Mouse (Mus musculus) cerebellum, adult 2 months (tissue): ENCODE results near the gene Adamts13.

Source experiments
- CTCF ChIP-seq: fragments of 200-500 bp; IDR thresholded peaks from 2 replicates; pipeline ENCODE4 v1.5.1; 2011; ENCODE audit warnings: low read depth, mild to moderate bottlenecking, control low read depth, low read length, moderate library complexity, borderline replicate concordance; ENCODE audit not compliant: insufficient read depth
- POLR2A ChIP-seq: fragments of 200-500 bp; IDR thresholded peaks from 2 replicates; pipeline ENCODE4 v1.6.1; 2011; ENCODE audit warnings: low read length, control low read depth, borderline replicate concordance; ENCODE audit not compliant: insufficient read depth

DNA sequence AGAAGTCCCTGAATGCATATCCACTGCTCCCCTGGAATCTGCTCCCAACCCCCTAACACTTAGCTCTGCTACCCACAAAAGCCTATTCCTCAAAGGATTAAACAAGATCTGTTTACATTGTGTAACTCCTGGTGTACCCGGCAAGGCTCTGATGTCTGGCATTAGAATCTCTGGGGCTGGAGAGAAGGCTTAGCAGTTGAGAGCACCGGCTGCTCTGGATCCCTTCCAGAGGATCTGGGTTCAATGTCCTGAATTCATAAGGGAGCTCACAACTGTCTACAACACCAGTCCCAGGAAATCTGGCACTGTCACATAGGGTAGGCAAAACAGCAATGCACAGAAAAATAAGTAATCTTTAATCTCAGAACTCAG lies 15.7 kb upstream of the Adamts13 start:
- TF ChIP-seq CTCF: no peak
- no peak for TF ChIP-seq POLR2A
